Mouse (Mus musculus) bone marrow, adult 2 months (tissue): ENCODE measurements around the gene 4930404N11Rik. TPM values are rescaled to one million over a fixed set of nuclear protein-coding genes. Genes with fewer than 3 reads are reported as not detected.

Experiments used
- H3K27ac ChIP-seq: fragments of 200-500 bp; 2 replicates; pipeline ENCODE4 v1.5.1; 2012; ENCODE audit warnings: low read depth, mild to moderate bottlenecking, control low read depth, inconsistent platforms, low read length; ENCODE audit not compliant: control insufficient read depth, poor library complexity, insufficient read depth
- H3K4me1 ChIP-seq: fragments of 200-500 bp; 2 replicates; pipeline ENCODE4 v1.6.1; 2011; ENCODE audit warnings: low read length; ENCODE audit not compliant: control insufficient read depth, insufficient read depth
- H3K4me3 ChIP-seq: fragments of 200-500 bp; replicated peaks from 2 replicates; pipeline ENCODE3; 2011; ENCODE audit warnings: mild to moderate bottlenecking, low read depth, low read length, control low read depth; ENCODE audit not compliant: control insufficient read depth
- CTCF ChIP-seq: fragments of 200-500 bp; IDR thresholded peaks from 2 replicates; pipeline ENCODE4 v1.5.1; 2011; ENCODE audit warnings: low read length, control low read depth; ENCODE audit not compliant: control insufficient read depth, insufficient read depth
- POLR2A ChIP-seq: fragments of 200-500 bp; IDR thresholded peaks from 2 replicates; pipeline ENCODE4 v1.6.1; 2011; ENCODE audit warnings: low read depth, mild to moderate bottlenecking, control low read depth, low read length, borderline replicate concordance; ENCODE audit not compliant: control insufficient read depth
- WGBS: fragments of 180-500 bp; shearing (Covaris S2); methylation state at CpG from one replicate; pipeline ENCODE4 v1.1.7; 2018; 5-methylcytosine and 5-hydroxymethylcytosine counted together
- polyA plus RNA-seq: library from polyadenylated mRNA; stranded (reverse); fragments of >200 nt; gene quantifications from 2 replicates; pipeline ENCODE4 v1.2.4, GENCODE M21; 2011; ENCODE audit warnings: low replicate concordance; ENCODE audit not compliant: missing spikeins, insufficient read depth, insufficient read length

4930404N11Rik gene
- 4.5 and 12.3 TPM in 2 replicates for polyA plus RNA-seq

DNA sequence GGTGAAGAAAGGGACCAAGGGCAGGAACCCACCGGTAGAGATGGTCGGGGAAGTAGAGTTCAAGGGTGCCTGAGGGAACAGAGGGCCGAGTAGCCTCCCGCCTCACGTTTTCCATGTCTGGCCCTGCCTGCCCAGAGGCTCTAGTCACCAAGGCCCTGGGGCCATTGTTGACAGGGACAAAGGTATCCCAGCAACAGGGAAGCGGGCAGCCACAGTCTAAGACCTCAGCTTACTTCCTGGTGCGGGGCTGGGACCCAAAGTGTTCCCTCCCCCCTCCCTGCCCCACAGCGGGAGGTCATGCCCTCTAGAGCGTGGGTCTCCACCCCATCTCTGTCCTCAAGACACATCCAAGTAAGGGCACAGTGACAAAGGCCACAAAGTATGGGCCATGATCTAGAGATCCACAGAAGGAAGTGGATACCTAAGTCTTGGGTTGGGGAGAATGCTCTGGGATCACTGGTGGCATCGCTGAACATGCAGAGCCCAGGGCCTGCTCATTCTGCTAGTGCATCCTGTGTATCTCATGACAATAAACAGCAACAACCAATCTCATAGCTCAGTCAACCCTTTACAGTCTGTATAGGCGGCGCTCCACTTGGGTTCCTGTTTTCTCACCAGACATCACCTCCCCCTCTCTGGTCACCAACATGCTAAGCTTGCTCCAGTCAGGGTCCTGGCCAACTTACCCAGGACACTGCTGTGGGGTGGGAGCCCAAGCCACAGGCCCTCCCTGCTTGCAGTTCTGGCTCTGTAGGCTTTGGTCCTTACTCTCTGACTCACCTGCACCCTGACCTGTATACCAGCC lies at the start of gene 4930404N11Rik:
Gene 4930404N11Rik, minus strand, starts transcription at position 145 of the 805 bp plus-strand sequence.
- WGBS: 30% methylated on average over 12 of the region's 12 CpGs
- TF ChIP-seq POLR2A (peak; percentile 50; the same call in 1 of the 2 replicates), CTCF (no peak)
- Histone ChIP-seq H3K4me3 (no peak within 1 kb of the TSS), H3K4me1 (peaks cover 7% of the 10 kb centered on the region), H3K27ac (peak within 1 kb of the TSS; percentile 45)

DNA sequence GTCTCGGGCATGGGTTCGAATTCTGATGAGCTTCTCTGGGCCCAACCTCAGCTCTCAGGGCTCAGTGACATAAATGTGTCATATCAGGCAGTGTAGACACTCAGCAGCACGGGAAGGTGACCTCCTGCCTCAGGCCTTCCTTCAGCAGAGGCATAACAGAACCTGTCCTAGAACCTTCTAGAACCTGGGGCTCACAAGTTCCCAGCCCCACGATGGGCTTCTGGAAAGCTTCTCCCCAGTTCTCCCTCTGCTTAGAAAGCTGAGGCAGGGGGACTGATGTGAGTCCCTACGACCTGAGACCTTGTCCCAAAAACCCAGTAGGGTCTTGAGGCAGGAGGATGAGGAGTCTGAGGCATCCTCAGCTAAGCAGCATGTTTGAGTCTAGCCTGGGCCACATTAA lies 49.5 kb upstream of the 4930404N11Rik start:
- TF ChIP-seq CTCF: no peak
- H3K27ac ChIP-seq: peak overlapping the region; percentile 72
- peaks cover 13% of the 10 kb centered on the region for H3K4me1 ChIP-seq
- H3K4me3 ChIP-seq: no peak overlapping the region
- 67% methylated on average over 5 of the region's 5 CpGs for WGBS

DNA sequence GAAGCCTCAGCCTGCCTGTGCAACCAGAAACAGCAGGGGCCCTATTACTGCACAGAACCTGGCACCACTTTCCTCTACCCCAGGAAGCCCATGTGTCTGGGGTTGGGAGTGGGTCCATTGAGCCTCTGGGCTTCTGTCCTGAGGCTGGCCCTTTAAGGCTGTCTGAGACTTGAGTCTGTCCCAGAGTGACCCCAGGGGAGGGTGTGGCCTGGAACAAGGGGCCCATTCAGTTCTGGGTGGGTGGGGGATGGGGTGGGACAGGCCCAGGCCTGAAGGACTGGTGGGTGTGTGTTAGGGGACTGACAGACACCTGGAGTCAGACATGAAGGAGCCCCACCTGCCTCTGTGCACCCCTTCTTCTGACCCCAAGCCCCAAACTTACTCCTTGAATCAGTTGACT lies 49.1 kb upstream of the 4930404N11Rik start:
- H3K4me3 ChIP-seq: no peak overlapping the region
- peaks cover 15% of the 10 kb centered on the region for H3K4me1 ChIP-seq
- no peak for TF ChIP-seq CTCF
- no peak for TF ChIP-seq POLR2A
- peak overlapping the region; percentile 72 for H3K27ac ChIP-seq

DNA sequence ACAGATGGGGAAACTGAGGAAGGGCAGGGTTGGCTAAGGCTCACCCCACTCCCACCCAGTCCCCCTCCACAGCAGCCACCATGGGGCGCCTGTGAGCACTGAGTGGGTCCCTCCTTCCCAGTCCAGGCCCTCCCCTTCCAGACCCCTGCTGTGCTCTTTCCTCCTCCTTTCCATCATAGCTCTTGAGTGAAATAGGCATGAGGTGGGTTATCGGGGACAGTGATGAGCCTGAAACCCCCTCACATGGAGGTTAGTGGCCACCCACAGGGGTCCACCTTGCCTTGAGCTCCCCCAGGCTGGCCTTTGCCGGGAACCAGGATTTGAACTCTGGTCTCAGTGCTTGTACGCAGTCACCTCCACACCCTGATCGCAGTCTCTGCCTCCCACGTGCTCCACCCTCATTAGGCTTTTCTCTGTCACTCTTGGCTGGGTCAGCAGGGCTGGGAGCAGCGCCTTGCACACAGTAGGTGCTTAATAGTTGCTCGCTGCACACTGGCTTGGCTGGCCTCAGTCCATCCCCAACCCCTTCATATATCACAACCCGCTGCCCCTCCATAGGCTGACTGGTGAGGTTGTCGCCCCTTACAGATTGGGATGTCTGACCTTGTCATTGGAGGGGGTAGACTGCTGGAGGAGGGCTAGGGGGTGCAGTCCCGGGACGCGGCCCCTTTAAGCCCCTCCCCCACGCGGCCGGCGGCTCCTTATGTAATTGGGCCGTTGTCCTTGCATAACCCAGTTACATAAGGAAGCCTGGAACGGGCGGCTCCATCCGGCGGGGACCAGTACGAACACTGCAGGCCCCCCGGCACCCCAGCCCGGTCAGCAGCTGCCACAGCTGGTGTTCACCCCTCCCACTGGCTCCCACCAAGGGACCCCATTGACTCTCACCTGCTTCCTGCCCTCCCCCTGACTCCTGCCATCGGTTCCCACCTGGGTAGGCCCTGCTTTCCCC lies 48.0 kb upstream of the 4930404N11Rik start:
- Histone ChIP-seq H3K4me1 (peaks cover 15% of the 10 kb centered on the region), H3K27ac (peak overlapping the region; percentile 72), H3K4me3 (peak overlapping the region; percentile 51)
- 15% methylated on average over 26 of the region's 26 CpGs for whole genome bisulfite sequencing
- TF ChIP-seq CTCF (no peak), POLR2A (peak; percentile 74; the same call in 1 of the 2 replicates)

DNA sequence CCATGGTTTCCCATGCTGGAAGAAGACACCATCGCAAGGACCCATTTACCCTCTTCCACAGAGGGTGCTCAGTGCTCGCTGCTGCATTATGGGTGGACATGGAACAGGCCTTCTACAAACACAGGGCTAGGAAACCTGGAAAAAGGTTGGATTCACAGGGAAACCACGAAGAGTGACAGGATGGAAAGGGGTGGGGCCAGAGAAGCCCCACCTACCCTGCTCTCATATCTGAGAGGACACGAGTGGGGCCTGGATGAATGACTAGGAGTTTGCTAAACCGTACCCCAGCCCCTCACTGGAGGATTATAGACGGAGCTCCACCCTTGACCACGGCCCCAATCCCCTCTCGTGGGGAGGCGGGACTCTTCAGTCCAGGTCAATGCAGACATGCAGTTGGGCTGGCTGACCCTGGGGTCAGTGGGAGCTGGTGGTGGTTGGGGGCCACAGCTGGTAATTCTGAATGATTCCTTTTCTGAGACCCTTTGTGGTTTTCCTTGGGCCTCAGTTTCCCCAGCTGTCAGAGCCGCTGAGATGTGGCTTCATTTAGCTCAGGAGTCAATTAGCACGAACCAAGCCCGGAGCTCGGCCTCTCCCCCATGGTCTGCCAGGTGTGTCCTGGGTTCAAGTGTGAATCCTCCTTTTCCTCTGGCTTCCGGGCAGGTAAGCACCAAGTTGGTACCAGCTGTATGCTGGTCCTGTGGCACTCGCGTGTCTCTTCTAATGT lies 47.1 kb upstream of the 4930404N11Rik start:
- WGBS: 58% methylated on average over 16 of the region's 16 CpGs
- no peak for TF ChIP-seq CTCF
- no peak for TF ChIP-seq POLR2A
- H3K4me1 ChIP-seq: peaks cover 22% of the 10 kb centered on the region
- no peak overlapping the region for H3K4me3 ChIP-seq
- peak overlapping the region; percentile 72 for H3K27ac ChIP-seq

DNA sequence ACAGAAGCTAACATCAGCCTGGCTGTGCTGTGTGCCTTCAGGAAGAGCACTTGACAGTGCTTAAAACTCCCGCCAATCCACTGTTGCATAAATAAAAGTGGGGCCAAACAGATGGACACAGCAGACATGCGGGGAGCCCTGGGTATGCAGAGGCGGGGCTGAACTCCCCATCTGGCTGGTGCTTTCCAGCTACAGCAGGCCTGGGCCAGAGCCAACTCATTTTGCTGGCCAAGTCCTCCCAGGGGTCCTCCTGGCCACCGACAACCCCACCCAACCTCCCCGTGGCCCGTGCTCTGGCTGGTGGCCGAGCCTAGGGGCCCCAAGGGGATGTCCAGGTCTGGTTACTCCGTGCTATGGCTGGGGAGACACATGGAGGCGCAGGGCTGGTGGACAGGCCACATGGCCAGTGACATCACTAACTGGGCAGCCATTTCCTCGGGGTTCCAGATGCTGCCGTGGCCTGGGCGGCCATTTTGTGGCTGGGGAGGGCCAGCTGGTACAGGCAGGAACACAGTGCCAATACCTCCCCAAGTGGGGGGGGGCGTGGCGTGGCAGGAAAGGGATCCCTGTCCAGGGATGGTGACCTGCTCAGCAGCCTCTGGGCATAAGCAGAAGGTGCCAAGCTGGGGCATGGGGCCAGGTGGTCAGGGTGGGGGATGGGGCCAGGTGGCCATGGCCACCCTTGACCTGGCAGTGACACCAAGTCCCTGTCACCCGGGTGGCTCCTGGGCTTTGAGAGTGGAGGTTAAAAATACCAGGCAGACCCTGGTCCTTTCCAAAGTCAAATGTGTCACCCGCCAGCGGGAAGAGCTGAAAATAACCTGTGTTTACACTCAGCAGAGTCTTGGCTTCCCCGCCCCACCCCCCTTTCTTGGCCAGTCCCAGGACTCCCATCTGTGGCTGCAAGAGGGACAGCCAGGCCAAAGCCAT lies 46.1 kb upstream of the 4930404N11Rik start:
- Histone ChIP-seq H3K27ac (peak overlapping the region; percentile 72), H3K4me1 (peaks cover 22% of the 10 kb centered on the region)
- TF ChIP-seq CTCF (no peak), POLR2A (peak; percentile 17; the same call in 1 of the 2 replicates)

DNA sequence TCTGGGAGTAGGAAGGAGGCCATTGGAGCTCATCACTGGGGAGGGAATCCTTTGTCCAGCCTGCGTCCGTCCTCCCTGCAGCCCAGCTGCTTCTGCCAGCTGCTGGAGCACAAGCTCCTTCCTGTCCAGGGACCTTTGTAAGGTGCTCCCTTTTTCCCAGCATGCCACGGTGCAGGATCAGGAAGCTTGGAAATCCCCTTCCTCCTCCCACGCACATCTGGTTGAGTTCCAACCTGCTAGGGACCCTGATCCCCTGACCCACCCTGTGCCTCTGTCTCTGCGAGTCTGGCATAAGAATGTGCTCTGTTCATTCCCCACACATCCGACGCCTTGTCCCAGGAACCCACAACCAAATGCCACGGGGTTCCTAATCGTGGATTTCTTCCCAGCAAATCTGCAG lies 45.4 kb upstream of the 4930404N11Rik start:
- TF ChIP-seq POLR2A (no peak), CTCF (no peak)
- WGBS: 69% methylated on average over 9 of the region's 9 CpGs
- peaks cover 22% of the 10 kb centered on the region for H3K4me1 ChIP-seq

More for the DNA sequence above, 46.1 kb upstream of the 4930404N11Rik start:
- no peak overlapping the region for H3K4me3 ChIP-seq
- 60% methylated on average over 18 of the region's 18 CpGs for WGBS

More for the DNA sequence above, 45.4 kb upstream of the 4930404N11Rik start:
- Histone ChIP-seq H3K27ac (peak overlapping the region; percentile 72), H3K4me3 (no peak overlapping the region)
